Mouse (Mus musculus) frontal cortex, adult 2 months (tissue): ENCODE data around the gene Fgfr2. TPM values are rescaled to one million over a fixed set of nuclear protein-coding genes. Genes with fewer than 3 reads are reported as not detected.

Experiments used
- DNase-seq, 2 experiments: peaks; one replicate each; pipeline ENCODE4 v3.0.0; 2022; ENCODE audit warnings: low spot score in 1 of 2; ENCODE audit errors: extremely low spot score in 1 of 2
- polyA plus RNA-seq: library from polyadenylated mRNA; depleted of rRNA; stranded (reverse); fragments of >200 nt; gene quantifications from 2 replicates; pipeline ENCODE4 v1.2.3, GENCODE M21; 2012

The Fgfr2 gene
- polyA plus RNA-seq, 1 experiment: 69.6 TPM

DNA sequence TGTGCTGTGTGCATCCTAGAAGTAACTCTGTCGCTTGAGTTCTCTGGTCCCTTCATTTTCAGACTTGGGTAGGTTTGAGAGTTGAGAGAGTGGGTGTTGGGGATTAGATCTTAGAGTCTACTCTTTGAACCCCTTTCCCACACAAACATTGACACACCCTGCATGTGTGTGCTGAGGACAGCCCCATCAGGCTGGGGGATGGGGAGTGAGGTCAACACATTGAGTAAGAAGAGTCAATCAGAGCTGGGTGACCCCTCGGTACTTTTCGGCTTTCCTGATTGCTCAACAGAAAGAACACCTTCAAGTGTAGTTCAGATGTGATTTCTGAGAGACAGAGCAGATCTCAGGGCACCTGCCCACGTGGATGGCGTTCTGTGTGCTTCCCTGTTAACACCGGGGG, 2406.2 kb downstream of the Fgfr2 start:
- DNase-seq: no peak

DNA sequence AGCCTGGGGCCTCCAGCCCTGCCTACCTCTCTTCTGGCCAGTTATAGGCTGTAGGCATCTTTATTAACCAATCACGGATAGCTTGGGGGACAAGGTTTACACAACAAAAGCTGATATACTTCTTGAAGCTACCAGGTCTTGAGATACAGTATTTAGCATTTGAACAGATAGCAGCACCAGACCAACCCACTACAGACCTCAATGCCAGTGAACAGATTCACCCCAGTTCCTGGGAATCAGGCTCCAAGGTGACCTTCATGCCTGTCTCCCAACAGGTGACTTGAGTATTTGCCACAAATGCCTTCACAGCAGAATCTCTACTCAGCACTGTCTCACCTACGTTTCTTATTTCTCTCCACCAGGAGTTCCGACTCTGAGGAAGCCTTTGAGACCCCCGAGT, 2406.8 kb downstream of the Fgfr2 start:
- no peak for DNase-seq

DNA sequence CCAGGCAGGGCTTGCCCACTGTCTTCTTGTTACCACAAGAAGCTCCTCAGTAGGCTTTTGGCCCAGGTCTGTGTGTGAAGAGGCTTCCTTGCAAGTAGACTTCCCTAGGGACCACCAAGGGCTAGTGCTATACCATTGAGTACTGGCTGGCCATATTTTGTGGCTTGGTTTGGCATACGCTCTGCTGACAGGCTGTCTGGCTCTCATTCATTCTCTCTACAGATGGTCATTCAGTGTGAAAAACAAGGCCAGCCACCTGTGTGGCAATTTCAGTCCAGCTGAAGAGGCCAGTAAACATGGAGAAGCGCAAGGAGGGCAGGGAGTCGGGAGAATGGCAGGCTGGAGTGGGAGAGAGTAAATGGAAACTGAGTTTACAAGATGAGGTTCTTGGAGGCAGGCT, 2407.7 kb downstream of the Fgfr2 start:
- no peak for DNase-seq

DNA sequence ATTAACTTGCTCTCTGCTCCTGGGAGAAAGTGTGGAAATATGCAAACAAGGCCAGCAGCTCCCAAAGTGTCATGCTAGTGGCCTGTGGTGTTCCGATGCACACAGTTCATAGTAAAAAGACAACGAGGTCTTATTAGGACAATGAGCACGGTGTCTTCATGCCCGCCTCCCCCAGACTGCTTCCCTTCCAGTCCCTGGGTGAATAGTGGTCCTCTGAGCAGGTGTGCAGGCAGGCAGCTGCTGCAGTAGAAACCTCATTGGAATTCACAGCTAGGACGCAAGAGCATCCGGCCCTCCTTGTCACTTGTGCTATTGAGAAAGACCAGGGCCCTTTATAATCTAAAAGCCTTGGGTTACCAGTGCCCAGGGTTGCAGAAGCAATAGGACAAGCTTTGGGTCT, 2409.8 kb downstream of the Fgfr2 start:
- DNase-seq: no peak

DNA sequence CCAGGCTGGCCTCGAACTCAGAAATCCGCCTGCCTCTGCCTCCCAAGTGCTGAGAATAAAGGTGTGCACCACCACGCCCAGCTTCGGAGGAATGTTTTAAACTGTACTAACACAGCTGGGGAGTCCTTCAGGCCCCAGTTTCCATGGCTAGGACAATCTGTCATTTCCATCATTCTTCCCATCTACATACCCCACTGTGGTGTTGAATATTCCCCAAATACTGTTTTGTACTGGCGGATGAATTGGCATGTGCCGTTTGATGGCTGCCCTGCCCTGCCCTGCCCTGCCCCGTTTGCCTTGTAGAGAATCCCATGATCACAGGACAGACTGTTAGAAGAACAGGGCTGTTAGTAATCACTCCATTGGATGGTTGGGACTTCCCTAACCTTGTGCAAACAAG, 2411.3 kb downstream of the Fgfr2 start:
- DNase-seq: no peak

DNA sequence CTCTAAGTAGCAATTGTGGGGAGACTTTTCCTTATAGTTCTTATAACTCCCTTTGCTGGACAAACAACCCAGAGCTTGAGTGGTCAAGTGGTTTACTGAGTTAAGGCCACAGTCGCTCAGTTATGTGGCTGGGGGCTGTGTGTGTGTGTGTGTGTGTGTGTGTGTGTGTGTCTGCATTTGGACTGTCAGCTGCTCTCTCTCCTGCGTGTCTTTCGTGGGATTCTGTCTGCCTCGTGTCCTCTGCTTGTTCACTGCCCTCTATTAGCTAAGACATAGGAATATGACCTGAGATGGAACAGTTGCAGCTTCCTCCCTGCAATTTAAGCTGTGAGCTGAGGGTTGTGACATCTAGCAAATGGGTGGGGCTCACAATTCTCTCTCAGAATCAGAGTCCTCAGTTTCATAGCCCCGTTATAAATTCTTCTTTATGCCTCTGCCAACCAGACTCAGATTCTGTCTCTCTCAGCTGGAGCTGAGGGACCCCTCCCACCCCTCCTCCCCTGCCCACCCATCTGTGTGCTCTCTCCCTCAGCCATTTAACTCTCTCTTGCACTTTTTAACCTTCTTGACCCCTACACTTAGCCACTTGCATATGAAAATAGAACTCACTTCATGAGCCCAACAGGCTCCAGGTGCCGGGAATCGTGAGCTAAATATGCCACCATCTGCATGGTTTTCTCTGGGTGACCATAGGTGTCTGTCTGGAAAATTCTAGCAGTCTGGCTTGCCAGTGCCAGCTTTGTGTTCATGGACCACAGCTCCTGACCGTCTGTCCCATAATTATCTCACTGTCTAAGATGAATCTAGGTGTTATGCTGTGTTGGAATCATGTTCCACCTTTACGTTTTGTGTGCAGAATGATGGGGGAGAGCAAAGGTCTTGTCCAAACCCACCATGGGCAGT, 2413.5 kb downstream of the Fgfr2 start:
- no peak for DNase-seq

DNA sequence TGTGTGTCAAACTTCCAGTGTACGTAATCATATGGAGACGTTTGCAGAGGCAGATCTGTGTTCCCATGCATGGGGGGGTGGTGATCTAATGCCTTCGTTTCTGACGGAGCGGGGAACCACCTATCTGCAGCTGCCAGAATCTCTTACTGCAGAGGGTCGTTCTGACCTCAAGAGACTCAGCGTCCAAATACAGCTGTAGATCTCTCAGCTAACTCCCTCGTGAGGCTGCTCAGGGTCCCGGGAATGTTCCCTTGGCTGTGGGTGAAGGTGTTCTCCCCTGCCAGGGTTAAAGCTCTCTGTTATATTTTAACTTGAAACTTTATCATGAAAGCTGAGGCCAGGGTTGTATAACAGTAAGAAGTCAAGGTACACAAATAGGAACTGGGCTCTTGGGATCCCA, 2414.2 kb downstream of the Fgfr2 start:
- DNase-seq: no peak

DNA sequence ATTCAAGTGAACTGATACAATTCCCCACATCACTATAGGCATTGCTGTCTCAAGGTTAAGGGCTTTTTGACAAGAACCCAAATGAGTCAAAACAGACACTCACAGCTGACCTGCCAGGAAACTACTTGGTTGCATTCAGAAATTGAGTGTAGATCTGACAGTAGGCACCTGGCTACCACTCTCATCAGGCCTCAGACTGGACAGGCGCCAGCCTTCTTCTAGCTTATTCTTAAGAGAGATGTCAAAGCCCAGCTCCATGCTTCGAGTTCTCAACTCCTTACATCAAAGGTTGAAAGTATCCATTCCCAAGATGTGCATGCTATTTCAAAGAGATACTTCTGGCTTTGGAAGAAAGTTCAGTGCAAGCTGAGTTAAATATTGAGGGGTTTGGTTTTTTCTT, 2417.9 kb downstream of the Fgfr2 start:
- no peak for DNase-seq

DNA sequence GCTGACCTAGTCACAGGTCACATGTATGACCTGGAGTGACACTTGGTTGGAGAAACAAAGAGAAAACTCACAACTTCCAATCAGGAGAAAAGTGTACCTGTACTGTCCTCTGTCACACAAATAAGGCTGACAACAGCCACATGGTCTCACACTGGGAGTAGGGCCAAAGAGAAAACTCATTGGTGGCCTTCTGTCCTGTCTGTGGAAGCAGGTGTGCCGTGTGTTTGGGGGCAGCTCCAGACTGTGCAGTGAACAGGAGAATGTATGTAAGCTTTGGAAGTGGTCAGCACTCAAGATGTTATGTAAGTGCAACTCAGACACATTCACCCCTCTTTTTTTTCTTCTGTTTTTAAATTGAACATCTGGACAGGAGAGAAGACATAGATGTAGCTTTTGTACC, 2421.8 kb downstream of the Fgfr2 start:
- DNase-seq: no peak

DNA sequence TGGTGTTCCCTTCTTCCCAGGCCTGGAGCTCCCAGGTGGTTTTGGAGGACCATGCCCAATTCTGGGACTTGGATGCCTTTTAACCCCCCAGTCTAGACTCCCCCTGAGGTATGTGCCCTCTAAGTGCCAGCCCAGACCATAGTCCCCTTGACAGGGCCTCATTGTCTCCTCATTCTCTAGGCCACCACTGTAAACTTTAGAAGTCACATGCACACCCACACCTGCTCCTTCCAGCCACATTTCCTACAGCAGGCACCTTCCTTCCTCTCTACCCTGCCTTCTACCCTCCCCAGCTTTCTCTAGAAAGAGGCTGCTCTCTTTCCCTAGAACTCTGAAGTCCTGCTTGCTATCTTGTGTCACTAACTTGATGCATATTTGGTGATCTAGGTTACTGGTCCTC, 2424.7 kb downstream of the Fgfr2 start:
- DNase-seq: no peak

DNA sequence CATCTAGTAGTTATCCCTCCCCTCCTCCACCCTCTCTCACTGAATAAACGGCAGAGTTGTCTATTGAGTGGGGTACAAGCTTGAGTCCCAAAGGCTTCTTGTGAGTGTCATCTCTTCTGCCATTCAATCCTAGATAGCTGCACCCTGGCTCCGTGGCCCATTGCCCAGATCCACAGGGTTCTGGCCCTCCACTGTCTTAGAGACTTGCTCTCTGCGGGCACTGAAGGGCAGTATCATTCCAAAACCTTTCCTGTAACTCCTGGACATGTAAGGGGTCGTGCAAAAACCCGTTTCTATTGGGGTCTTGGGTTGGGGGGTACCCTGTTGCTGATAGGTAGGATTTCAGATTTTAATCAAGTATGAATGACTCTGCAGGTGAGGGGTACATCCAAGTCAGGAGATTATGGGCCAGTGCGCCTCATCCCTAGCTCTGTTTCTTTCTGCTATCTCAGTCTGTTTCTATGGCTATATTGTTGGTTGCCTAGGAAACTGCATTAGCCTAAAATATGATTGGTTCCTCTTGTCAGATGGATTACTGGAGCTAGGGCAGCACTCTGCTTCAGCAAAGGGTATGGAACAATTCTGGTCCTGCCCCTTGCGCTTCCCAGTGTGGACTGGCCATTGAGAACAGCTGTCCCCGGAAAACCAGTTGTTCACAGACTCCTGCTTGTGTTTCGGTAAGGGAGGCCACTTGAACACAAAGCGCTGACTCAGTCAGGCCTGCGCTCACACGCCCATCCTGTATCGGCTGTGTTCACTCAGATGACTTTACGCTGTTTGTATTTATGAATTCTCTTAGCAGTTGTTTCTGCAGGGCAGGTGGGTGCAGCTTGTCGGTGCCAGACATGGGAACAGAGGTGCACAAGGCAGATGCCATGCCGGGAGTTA, 2426.6 kb downstream of the Fgfr2 start:
- DNase-seq: peak; percentile 28 to 51

DNA sequence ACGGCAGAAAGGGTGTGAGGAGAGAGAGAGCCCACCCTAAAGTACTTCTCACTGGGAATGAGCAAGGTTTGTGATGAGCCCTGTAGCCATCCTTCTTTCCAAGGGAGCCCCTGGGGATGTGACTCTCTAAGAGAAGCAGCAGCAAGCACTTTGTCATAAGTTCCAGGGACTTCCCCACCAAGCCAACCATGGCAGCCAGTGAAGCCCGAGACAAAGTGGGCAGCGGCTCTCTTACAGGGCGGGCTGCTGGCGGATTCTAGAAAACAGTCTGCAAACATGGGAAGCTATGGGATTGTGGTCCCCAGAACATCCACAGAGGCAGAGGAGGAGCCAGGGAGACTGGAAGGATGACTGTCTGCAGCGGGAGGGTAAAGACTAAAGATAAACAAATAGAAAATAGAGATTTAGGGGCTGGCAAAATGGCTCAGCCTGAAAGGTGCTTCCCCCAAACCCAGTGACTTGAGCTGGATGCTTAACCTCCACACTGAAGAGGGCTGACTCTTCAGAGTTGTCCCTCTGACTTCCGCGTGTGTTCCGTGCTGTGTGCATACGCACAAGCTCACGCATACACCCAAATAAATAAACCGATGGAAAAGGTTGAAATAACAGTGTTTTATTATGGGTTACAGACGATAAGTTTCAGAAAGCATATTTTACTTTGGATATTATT, 2427.3 kb downstream of the Fgfr2 start:
- no peak for DNase-seq

DNA sequence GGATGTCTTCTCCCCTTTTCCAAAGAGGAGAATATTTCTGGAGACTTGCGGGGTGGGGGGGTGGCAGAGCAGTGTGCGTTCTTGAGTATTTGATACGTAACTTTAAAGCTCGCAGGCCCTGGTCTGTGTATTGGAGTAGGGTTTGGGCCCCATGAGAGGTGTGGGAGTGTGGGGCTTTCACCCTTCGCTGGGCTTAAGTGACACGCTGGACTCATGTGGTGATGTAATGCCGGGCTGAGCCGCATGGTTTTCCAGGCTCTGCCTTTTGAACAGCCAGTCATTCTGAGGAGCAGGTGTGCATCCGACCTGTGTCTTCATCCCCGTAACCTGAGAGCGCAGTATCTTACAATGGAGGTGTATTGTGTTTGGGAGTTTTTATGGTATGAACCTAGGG, 2429.4 kb downstream of the Fgfr2 start:
- peak in 1 of 2 experiments; percentile 19 for DNase-seq

DNA sequence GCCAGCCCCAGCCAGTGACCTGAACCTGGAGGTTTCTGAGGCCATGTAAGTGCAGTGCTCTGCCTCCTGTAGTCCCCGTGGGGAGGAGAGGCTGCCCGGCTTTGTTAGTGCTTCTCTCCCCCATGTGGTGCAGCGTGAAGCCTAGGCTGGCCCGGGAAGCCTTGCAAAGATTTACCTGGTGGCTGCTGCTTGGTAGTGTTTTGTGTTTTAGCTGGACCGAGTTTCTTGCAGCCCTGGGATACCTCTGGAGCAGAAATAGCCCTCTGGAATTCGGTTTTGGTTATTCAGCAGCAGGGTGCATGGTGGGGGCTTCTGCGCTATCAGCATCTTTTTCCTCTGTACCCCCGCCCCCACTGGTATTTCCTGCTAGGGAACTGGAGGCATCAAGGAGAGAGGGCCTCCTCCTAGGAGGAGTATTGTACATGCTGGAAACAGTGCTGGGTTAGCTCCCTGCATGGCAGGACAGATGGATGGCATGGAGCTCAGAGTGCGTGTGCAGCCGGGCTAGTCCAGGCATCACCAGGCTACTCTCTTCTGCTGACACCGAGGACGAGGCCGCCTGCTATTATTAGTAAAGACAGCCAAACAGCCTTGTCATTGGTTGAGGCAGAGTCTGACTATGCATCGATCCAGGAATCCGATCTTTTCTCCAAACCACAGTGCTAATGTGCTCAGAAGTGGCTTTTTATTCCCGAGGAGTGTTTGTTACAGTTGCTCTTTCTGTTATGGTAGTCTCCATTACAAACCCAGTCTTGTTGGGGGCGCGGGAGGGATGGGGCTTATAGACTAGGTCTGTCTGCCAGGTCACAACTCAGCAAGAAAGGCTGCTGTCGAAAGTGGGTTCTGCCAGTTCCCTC, 2430.0 kb downstream of the Fgfr2 start:
- peak; percentile 17 to 58 for DNase-seq

DNA sequence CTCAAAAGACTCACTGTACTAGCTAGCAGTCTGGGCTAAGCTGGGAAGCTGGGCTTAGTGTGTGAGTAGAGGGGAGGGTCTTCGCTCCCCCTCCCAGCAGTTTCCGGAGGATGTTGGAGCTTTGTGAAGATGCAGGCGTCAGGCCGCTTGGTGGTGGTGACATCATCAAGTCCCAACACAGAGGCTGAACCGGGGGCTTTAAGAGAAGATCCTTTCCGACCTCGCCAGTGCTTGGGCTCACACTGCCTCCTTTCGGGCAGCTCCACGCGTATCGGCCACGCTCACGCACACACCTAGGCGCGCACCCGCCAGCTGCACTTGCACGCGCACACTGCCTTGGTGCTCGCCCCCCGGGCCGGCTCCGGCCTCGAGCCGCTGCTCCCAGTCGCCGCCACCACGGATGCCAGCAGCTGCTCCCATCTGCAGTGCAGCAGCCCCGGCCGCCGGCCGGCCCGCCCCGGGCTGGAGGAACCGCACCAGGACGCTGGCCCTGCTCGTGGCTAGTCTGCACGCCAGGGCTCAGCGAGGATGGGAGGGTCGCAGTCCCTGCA, 2430.7 kb downstream of the Fgfr2 start:
- peak; percentile 62 to 79 for DNase-seq

DNA sequence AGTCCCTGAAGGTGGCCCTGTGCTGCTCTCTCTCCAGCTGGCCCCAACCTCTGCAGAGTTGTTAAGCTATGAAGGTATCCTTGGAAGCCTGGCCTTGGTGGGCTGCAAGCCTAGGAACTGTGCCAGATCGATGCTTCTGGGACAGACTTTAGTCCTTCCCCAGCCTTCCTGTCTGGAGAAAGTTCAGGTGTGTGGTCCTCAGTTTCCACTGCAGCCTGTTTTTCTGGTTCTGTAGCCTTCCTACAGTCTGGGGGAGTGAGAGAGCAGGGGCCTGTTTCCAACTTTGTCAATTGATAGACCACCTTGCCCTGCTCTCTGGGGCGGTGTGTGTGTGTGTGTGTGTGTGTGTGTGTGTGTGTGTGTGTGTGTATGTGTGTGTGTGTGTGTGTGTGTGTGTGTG, 2431.2 kb downstream of the Fgfr2 start:
- no peak for DNase-seq

DNA sequence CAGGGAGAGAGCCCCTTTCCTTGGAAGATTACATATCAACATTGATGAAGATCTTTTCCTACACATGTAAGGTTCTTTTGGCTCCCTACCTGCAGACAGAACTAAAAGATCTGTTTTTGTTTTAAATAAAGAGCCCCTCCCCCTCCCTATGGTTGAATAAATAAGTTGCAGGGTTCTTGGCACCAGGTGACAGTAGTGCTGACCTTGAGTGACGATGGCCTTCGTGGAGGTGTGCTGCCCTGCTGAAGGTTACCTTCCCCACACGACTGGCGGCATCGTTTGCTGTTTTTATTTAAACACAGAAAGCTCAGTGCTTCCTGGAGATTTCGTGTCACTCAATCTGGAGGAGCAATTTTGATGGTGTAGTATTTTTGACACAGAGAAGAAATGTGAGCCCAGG, 2432.3 kb downstream of the Fgfr2 start:
- no peak for DNase-seq

DNA sequence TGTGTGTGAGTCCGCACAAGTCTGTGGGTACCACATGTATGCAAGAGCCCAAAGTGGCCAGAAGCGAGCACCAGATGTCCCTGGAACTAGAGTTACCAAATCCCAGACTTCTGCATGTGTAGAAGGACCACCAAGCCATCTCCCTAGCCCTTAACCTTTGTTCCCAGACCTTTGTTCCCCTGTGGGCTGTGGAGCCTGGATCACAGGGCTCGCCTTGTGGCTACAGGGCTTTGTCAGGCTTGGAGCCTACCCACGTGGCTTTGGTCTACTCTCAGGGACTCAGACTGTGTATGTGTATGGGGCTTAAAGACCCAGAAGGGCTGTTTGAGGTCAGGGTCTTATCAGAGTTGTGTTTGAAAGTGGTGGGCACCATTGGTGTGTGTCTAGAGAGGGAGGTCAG, 2434.5 kb downstream of the Fgfr2 start:
- no peak for DNase-seq

DNA sequence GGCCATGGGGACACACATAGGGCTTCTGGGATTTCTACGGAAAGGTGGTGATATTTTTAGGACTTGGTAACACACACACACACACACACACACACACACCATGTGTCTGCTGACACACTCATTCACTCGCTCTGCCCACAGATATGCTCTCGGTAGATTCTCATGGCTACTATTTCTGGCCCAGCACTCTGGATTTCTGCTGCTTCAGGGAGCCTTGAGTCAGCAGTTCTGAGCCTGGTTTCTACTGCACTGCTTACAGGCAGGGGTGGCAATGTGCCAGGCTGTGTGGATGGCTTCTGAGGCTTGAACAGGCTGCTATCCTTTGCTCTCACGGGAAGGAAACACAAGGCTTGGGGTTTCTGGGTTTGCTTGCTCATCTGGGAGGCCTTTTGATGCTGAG, 2441.4 kb downstream of the Fgfr2 start:
- peak; percentile 86 to 90 for DNase-seq

DNA sequence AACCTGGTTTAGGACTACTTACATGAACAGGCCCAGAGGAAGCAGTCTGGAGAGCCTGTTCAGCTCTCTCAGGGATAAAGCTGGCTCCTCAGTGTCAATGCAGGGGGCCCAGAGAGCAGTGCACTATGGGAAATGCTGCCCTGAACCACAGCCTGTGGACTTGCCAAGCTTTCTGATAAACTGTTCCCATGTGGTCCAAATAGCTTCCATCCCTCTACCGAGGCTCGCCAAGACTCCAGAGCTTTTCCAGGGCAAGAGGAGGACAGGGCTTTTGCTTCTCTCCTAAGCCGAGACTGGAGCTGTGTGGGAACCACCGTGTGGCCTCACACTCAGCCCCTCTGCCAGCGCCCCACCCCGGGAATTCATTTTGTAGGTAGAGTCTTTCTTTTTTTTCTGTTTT, 2444.7 kb downstream of the Fgfr2 start:
- DNase-seq: no peak
